Mouse (Mus musculus): ENCODE measurements around the gene Mrps27.

- TF ChIP-seq RAD21 (IDR thresholded peaks at IDR 0.05; ENCODE audit: low read depth, low read length) (no peak), ZNF384 (IDR thresholded peaks at IDR 0.05; ENCODE audit: low read depth, low read length) (no peak), CTCF (conservative IDR thresholded peaks at IDR 0.05 in 1 of 2, IDR thresholded peaks at IDR 0.05 in 1 of 2; ENCODE audit: low read depth in 2 of 2, low read length in 2 of 2) (no peak), POLR2A (IDR thresholded peaks at IDR 0.05; ENCODE audit: low read depth, low read length) (no peak), CHD2 (IDR thresholded peaks at IDR 0.05; ENCODE audit: low read length) (no peak), MAFK (IDR thresholded peaks at IDR 0.05; ENCODE audit: insufficient replicate concordance, low read length) (no peak), TCF12 (IDR thresholded peaks at IDR 0.05; ENCODE audit: low read depth, low read length) (no peak), USF1 (IDR thresholded peaks at IDR 0.05; ENCODE audit: low read depth, low read length) (no peak)
These were observed 28.2 kb upstream of the Mrps27 start for GRCm38 (mm10) chr13:99316366-99316765.
